Mouse (Mus musculus) lung, adult 2 months (tissue): ENCODE results near the gene Drc3.

Experiments used
- CTCF ChIP-seq: fragments of 200-500 bp; IDR thresholded peaks from 2 replicates; pipeline ENCODE4 v1.5.1; 2011; ENCODE audit warnings: mild to moderate bottlenecking, low read length, control low read depth; ENCODE audit not compliant: insufficient read depth
- POLR2A ChIP-seq: fragments of 200-500 bp; IDR thresholded peaks from 2 replicates; pipeline ENCODE4 v1.6.1; 2011; ENCODE audit warnings: low read depth, mild to moderate bottlenecking, control low read depth, low read length, borderline replicate concordance; ENCODE audit errors: extremely low read depth

DNA sequence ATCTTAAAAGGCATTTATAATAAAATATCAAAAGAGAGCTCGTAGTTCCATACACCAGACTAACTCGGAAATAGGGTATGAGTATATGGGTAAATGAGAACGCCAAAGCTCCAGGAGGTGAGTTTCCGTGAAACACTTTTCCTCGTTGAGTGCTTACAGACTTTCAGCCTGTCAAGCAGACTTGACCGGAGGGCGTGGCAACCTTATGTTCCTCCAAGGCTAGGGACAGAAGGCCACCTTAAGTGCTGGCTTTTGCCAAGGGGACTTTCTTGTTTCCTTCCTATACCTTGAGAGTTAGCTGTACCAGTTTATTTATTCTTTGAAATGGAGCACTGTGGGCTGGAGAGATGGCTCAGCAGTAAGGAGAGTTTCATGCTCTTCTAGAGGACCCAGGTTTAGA lies 87.0 kb downstream of the Drc3 start:
- TF ChIP-seq POLR2A (no peak), CTCF (no peak)
